Mouse (Mus musculus): ENCODE data around the gene Samd5.

DNA sequence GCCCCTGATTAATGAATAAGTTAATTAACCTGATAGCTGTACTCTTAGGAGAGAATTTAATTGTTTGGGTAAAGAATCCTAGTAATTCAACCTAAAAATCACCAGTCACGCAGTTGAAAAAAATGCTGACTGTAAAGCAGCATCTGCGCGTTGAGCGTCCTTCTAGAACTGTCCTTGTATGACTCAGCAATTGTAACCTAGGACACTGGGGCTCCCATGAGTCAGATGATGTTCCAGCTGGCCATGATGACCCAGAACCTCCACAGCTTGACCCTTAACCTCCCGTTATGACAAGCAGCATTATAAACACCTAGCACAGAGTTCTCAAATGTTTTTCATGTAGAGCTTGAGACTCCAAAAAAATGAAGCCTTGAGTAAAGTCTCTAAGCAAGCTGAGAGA lies 78.8 kb downstream of the Samd5 start:
- TF ChIP-seq CTCF (IDR thresholded peaks at IDR 0.05; ENCODE audit: borderline replicate concordance, insufficient read depth, low read depth, low read length) (no peak), POLR2A (IDR thresholded peaks at IDR 0.05; ENCODE audit: borderline replicate concordance, insufficient read depth, low read length) (no peak)
